26 mouse cellular contexts compared by ENCODE assay signal in genomic region chr4:99134522-99134921, GRCm38 (mm10).
"Had no signal": no experiment of that assay in that cellular context is flagged by ENCODE, and none has a peak within 500 bp of the region (broad histone marks: within the 10 kb centered on the region; RNA-seq: fewer than 3 reads in every experiment).

No protein-coding gene starts in this region.

- H3K4me2 ChIP-seq: heart, embryonic 13.5 days; heart, embryonic 15.5 days; hindbrain, embryonic 13.5 days; hindbrain, embryonic 15.5 days; intestine, embryonic 15.5 days; limb, embryonic 12.5 days; liver, embryonic 11.5 days; liver, embryonic 13.5 days; liver, embryonic 15.5 days had no signal

- H3K4me1 ChIP-seq: heart, embryonic 10.5 days; hindbrain, embryonic 13.5 days; hindbrain, embryonic 15.5 days; intestine, embryonic 15.5 days; limb, embryonic 10.5 days had no signal

- H3K4me3 ChIP-seq: gastrocnemius, adult 2 months; heart, embryonic 10.5 days; heart, embryonic 13.5 days; heart, embryonic 15.5 days; hindbrain, embryonic 13.5 days; hindbrain, embryonic 15.5 days; intestine, embryonic 15.5 days; layer of hippocampus, adult 2 months; limb, embryonic 10.5 days; limb, embryonic 12.5 days; liver, embryonic 13.5 days; liver, embryonic 15.5 days had no signal

- ATAC-seq: hindbrain, postnatal 0 days; intestine, embryonic 15.5 days; intestine, postnatal 0 days; liver, postnatal 0 days had no signal

- H3K36me3 ChIP-seq: heart, embryonic 10.5 days; heart, embryonic 13.5 days; heart, embryonic 15.5 days; hindbrain, embryonic 13.5 days; hindbrain, embryonic 15.5 days; intestine, embryonic 15.5 days; limb, embryonic 10.5 days; limb, embryonic 12.5 days; liver, embryonic 13.5 days; liver, embryonic 15.5 days had no signal

- H3K9me3 ChIP-seq: heart, embryonic 10.5 days; heart, embryonic 13.5 days; heart, embryonic 15.5 days; hindbrain, embryonic 13.5 days; hindbrain, embryonic 15.5 days; intestine, embryonic 15.5 days; limb, embryonic 10.5 days; limb, embryonic 12.5 days; liver, embryonic 13.5 days; liver, embryonic 15.5 days had no signal

- H3K9ac ChIP-seq: heart, embryonic 13.5 days; heart, embryonic 15.5 days; hindbrain, embryonic 13.5 days; hindbrain, embryonic 15.5 days; intestine, embryonic 15.5 days; limb, embryonic 12.5 days; liver, embryonic 13.5 days; liver, embryonic 15.5 days; liver, postnatal 0 days had no signal

- H3K27me3 ChIP-seq: heart, embryonic 13.5 days; hindbrain, embryonic 13.5 days; hindbrain, embryonic 15.5 days; intestine, embryonic 15.5 days; limb, embryonic 12.5 days had no signal

- H3K27ac ChIP-seq: gastrocnemius, adult 2 months; heart, embryonic 10.5 days; heart, embryonic 13.5 days; heart, embryonic 15.5 days; hindbrain, embryonic 13.5 days; hindbrain, embryonic 15.5 days; hindbrain, postnatal 0 days; intestine, embryonic 15.5 days; layer of hippocampus, adult 2 months; limb, embryonic 10.5 days; limb, embryonic 12.5 days; liver, embryonic 13.5 days; liver, embryonic 15.5 days had no signal

- DNase-seq: gastrocnemius, adult 2 months; gastrocnemius, postnatal 10 days; gastrocnemius, postnatal 25 days; heart, postnatal 14 days; heart, postnatal 36 days; kidney, adult 18-20 months; kidney, adult 8-10 months; kidney, postnatal 10 days; kidney, postnatal 25 days; kidney, postnatal 4 days; liver; liver, embryonic 13.5 days; liver, postnatal 0 days had no signal
